Mouse (Mus musculus) limb, embryonic 10.5 days (tissue): ENCODE data around the gene Zscan21. TPM values are rescaled to one million over a fixed set of nuclear protein-coding genes. Genes with fewer than 3 reads are reported as not detected.
"Not testable (repeated sequence)": the region's sequence is repeated elsewhere in the genome, so short reads cannot be mapped to it uniquely, and the experiment has no call there.

ENCODE experiments used
- DNase-seq: peaks from one replicate; pipeline ENCODE4 v3.0.0-alpha.2; 2017; ENCODE audit warnings: low spot score
- H3K27ac ChIP-seq: fragments of 300-500 bp; sonication (generic); 2 replicates; pipeline ENCODE4 v1.5.1; 2016; ENCODE audit warnings: mild to moderate bottlenecking
- H3K27me3 ChIP-seq: fragments of 300-500 bp; sonication (generic); 2 replicates; pipeline ENCODE4 v1.6.1; 2016; ENCODE audit warnings: low read depth, mild to moderate bottlenecking; ENCODE audit not compliant: poor library complexity, severe bottlenecking
- H3K36me3 ChIP-seq: fragments of 300-500 bp; sonication (generic); 2 replicates; pipeline ENCODE4 v1.6.1; 2016; ENCODE audit warnings: mild to moderate bottlenecking, moderate library complexity
- H3K4me1 ChIP-seq: fragments of 300-500 bp; sonication (generic); 2 replicates; pipeline ENCODE4 v1.6.1; 2016
- H3K4me3 ChIP-seq: fragments of 300-500 bp; sonication (generic); 2 replicates; pipeline ENCODE4 v1.5.1; 2016; ENCODE audit warnings: mild to moderate bottlenecking, moderate library complexity
- H3K9me3 ChIP-seq: fragments of 300-500 bp; sonication (generic); replicated peaks from 2 replicates; pipeline ENCODE4 v1.6.1; 2016; ENCODE audit warnings: mild to moderate bottlenecking
- WGBS: fragments of 180-500 bp; shearing (Covaris S2); methylation state at CpG from one replicate; pipeline ENCODE4 v1.1.7; 2016; 5-methylcytosine and 5-hydroxymethylcytosine counted together
- polyA plus RNA-seq: library from polyadenylated mRNA; unstranded; fragments of >200 nt; fragmentation: Nextera tagmentation; extraction: Ambion mirVana; gene quantifications from 2 replicates; pipeline ENCODE4 v1.2.1, GENCODE M21; 2016

Zscan21 gene
- polyA plus RNA-seq, 1 experiment from 2014 or later = 97.2 TPM

GRCm38 (mm10) chr5:138089108-138089551, 27.6 kb upstream of the Zscan21 start:
- H3K36me3 ChIP-seq = peaks cover 54% of the 10 kb centered on the region
- peaks cover 12% of the 10 kb centered on the region for H3K4me1 ChIP-seq
- WGBS = 90% methylated on average over 6 of the region's 6 CpGs
- no peak for DNase-seq
- H3K4me3 ChIP-seq = no peak overlapping the region
- no peaks in the 10 kb centered on the region for H3K27me3 ChIP-seq
- H3K9me3 ChIP-seq = no peaks in the 10 kb centered on the region
- no peak overlapping the region for H3K27ac ChIP-seq

GRCm38 (mm10) chr5:138090271-138090670, 26.4 kb upstream of the Zscan21 start:
- WGBS = 90% methylated on average over 3 of the region's 3 CpGs

GRCm38 (mm10) chr5:138090737-138091136, 26.0 kb upstream of the Zscan21 start:
- peaks cover 70% of the 10 kb centered on the region for H3K36me3 ChIP-seq
- no peak overlapping the region for H3K4me3 ChIP-seq
- WGBS = 95% methylated on average over 5 of the region's 5 CpGs
- H3K9me3 ChIP-seq = no peaks in the 10 kb centered on the region
- no peaks in the 10 kb centered on the region for H3K27me3 ChIP-seq
- peaks cover 9% of the 10 kb centered on the region for H3K4me1 ChIP-seq
- no peak overlapping the region for H3K27ac ChIP-seq
- no peak for DNase-seq

More at GRCm38 (mm10) chr5:138090271-138090670, 26.4 kb upstream of the Zscan21 start:
- no peak for DNase-seq
- peaks cover 9% of the 10 kb centered on the region for H3K4me1 ChIP-seq
- H3K9me3 ChIP-seq = no peaks in the 10 kb centered on the region
- no peak overlapping the region for H3K27ac ChIP-seq
- no peaks in the 10 kb centered on the region for H3K27me3 ChIP-seq
- no peak overlapping the region for H3K4me3 ChIP-seq
- H3K36me3 ChIP-seq = peaks cover 66% of the 10 kb centered on the region

GRCm38 (mm10) chr5:138092771-138093170, 23.9 kb upstream of the Zscan21 start:
- Histone ChIP-seq H3K4me3 (no peak overlapping the region), H3K9me3 (no peaks in the 10 kb centered on the region), H3K36me3 (peaks cover 83% of the 10 kb centered on the region), H3K27me3 (no peaks in the 10 kb centered on the region), H3K4me1 (no peaks in the 10 kb centered on the region), H3K27ac (no peak overlapping the region)
- 93% methylated on average over 4 of the region's 4 CpGs for WGBS
- no peak for DNase-seq

GRCm38 (mm10) chr5:138094474-138094873, 22.2 kb upstream of the Zscan21 start:
- no peaks in the 10 kb centered on the region for H3K9me3 ChIP-seq
- no peaks in the 10 kb centered on the region for H3K4me1 ChIP-seq
- no peak overlapping the region for H3K27ac ChIP-seq
- H3K27me3 ChIP-seq = no peaks in the 10 kb centered on the region
- H3K4me3 ChIP-seq = no peak overlapping the region
- peaks cover 83% of the 10 kb centered on the region for H3K36me3 ChIP-seq
- no peak for DNase-seq
- 97% methylated on average over 6 of the region's 6 CpGs for WGBS

GRCm38 (mm10) chr5:138104976-138105375, 11.7 kb upstream of the Zscan21 start:
- H3K4me1 ChIP-seq = no peaks in the 10 kb centered on the region
- peaks cover 58% of the 10 kb centered on the region for H3K36me3 ChIP-seq
- DNase-seq = no peak
- no peaks in the 10 kb centered on the region for H3K9me3 ChIP-seq
- no peak overlapping the region for H3K27ac ChIP-seq
- no peak overlapping the region for H3K4me3 ChIP-seq
- 94% methylated on average over 2 of the region's 2 CpGs for WGBS
- H3K27me3 ChIP-seq = no peaks in the 10 kb centered on the region

GRCm38 (mm10) chr5:138107130-138107529, 9.6 kb upstream of the Zscan21 start:
- DNase-seq = no peak
- 63% methylated on average over 3 of the region's 3 CpGs for WGBS
- H3K36me3 ChIP-seq = peaks cover 36% of the 10 kb centered on the region

GRCm38 (mm10) chr5:138109847-138110396, 6.8 kb upstream of the Zscan21 start:
- not testable (repeated sequence) for H3K27me3 ChIP-seq, H3K4me1 ChIP-seq, H3K4me3 ChIP-seq, H3K9me3 ChIP-seq, H3K36me3 ChIP-seq, DNase-seq, H3K27ac ChIP-seq
- 61% methylated on average over 4 of the region's 4 CpGs for WGBS

More at GRCm38 (mm10) chr5:138107130-138107529, 9.6 kb upstream of the Zscan21 start:
- Histone ChIP-seq H3K4me1 (no peaks in the 10 kb centered on the region), H3K9me3 (no peaks in the 10 kb centered on the region), H3K4me3 (no peak overlapping the region), H3K27ac (no peak overlapping the region), H3K27me3 (no peaks in the 10 kb centered on the region)

GRCm38 (mm10) chr5:138117199-138118015, 704 bp downstream of the Zscan21 start:
- H3K27ac ChIP-seq = peak overlapping the region; percentile 94
- DNase-seq = no peak
- H3K9me3 ChIP-seq = no peaks in the 10 kb centered on the region
- peaks cover 12% of the 10 kb centered on the region for H3K4me1 ChIP-seq
- H3K4me3 ChIP-seq = peak overlapping the region; percentile 75
- no peaks in the 10 kb centered on the region for H3K27me3 ChIP-seq
- 11% methylated on average over 16 of the region's 16 CpGs for whole genome bisulfite sequencing
- peaks cover 34% of the 10 kb centered on the region for H3K36me3 ChIP-seq

GRCm38 (mm10) chr5:138118041-138118440, 1.3 kb downstream of the Zscan21 start:
- DNase-seq = no peak
- peak overlapping the region; percentile 75 for H3K4me3 ChIP-seq
- peaks cover 12% of the 10 kb centered on the region for H3K4me1 ChIP-seq
- H3K27ac ChIP-seq = no peak overlapping the region
- H3K36me3 ChIP-seq = peaks cover 40% of the 10 kb centered on the region
- 84% methylated on average over 3 of the region's 3 CpGs for WGBS
- H3K9me3 ChIP-seq = no peaks in the 10 kb centered on the region
- H3K27me3 ChIP-seq = no peaks in the 10 kb centered on the region

- Histone ChIP-seq H3K4me1 (no peaks in the 10 kb centered on the region), H3K9me3 (no peaks in the 10 kb centered on the region), H3K36me3 (peaks cover 81% of the 10 kb centered on the region), H3K27me3 (no peaks in the 10 kb centered on the region), H3K27ac (no peak overlapping the region), H3K4me3 (no peak overlapping the region)
- no peak for DNase-seq
- WGBS = 86% methylated on average over 5 of the region's 5 CpGs
These were observed 15.8 kb downstream of the Zscan21 start for GRCm38 (mm10) chr5:138132425-138133064.

GRCm38 (mm10) chr5:138137257-138137656, 20.6 kb downstream of the Zscan21 start:
- no peaks in the 10 kb centered on the region for H3K9me3 ChIP-seq
- no peak overlapping the region for H3K4me3 ChIP-seq
- 88% methylated on average over 4 of the region's 4 CpGs for WGBS
- H3K36me3 ChIP-seq = peaks cover 45% of the 10 kb centered on the region
- DNase-seq = no peak
- no peaks in the 10 kb centered on the region for H3K27me3 ChIP-seq
- H3K4me1 ChIP-seq = no peaks in the 10 kb centered on the region
- H3K27ac ChIP-seq = no peak overlapping the region

GRCm38 (mm10) chr5:138137935-138138549, 21.3 kb downstream of the Zscan21 start:
- no peaks in the 10 kb centered on the region for H3K9me3 ChIP-seq
- H3K4me1 ChIP-seq = no peaks in the 10 kb centered on the region
- DNase-seq = no peak
- 66% methylated on average over 8 of the region's 8 CpGs for WGBS
- no peak overlapping the region for H3K27ac ChIP-seq
- peaks cover 44% of the 10 kb centered on the region for H3K36me3 ChIP-seq
- H3K4me3 ChIP-seq = no peak overlapping the region
- H3K27me3 ChIP-seq = no peaks in the 10 kb centered on the region
